Mouse (Mus musculus): Measurements from ENCODE around the gene Mdm2.

DNA sequence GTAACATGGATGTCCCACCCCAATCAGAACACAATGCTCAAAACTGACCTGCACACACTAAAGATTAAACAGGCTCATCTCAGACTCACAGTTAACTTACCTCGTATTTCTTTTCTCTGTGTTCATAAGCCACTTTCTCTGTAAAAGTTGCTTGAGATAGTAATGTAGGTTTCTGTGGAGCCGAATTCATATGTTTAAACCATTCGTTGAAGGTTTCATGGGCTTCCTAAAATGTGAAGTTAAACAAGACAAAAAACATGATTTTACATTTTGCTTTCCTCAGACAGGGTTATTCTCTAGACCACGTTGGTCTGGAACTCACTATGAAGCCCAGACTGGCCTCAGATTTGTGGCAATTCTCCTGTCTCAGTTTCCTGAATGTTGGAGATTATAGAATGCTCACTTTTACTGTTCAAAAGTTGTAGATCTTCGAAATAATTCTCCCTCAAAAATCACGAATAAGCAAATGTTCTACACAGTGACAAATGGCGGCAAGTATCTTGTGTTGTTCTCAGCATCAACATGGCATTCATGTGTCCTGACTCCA is 47.3 kb upstream of the Mdm2 start:
- TF ChIP-seq CTCF (IDR thresholded peaks at IDR 0.05; ENCODE audit: extremely low read depth, insufficient read depth, low read length) (no peak), POLR2A (IDR thresholded peaks at IDR 0.05; ENCODE audit: extremely low read depth, insufficient read depth, low read length) (no peak)
